Mouse (Mus musculus) intestine, embryonic 15.5 days (tissue): Measurements from ENCODE around the gene Nrde2. TPM values are rescaled to one million over a fixed set of nuclear protein-coding genes. Genes with fewer than 3 reads are reported as not detected.
"Not testable (repeated sequence)": the region's sequence is repeated elsewhere in the genome, so short reads cannot be mapped to it uniquely, and the experiment has no call there.

Source experiments
- ATAC-seq: fragments of 200-750 bp; cut with Nextera tagmentation; 2 replicates; pipeline ENCODE4 v1.8.0; 2017; ENCODE audit warnings: moderate TSS enrichment, moderate library complexity
- H3K27ac ChIP-seq: fragments of 300-500 bp; sonication (generic); 2 replicates; pipeline ENCODE4 v1.5.1; 2015; ENCODE audit warnings: mild to moderate bottlenecking, inconsistent platforms
- H3K27me3 ChIP-seq: fragments of 300-500 bp; sonication (generic); replicated peaks from 2 replicates; pipeline ENCODE4 v1.6.1; 2015; ENCODE audit warnings: inconsistent platforms
- H3K36me3 ChIP-seq: fragments of 300-500 bp; sonication (generic); 2 replicates; pipeline ENCODE4 v1.6.1; 2015; ENCODE audit warnings: inconsistent platforms
- H3K4me1 ChIP-seq: fragments of 300-500 bp; sonication (generic); replicated peaks from 2 replicates; pipeline ENCODE4 v1.6.1; 2015; ENCODE audit warnings: inconsistent platforms
- H3K4me2 ChIP-seq: fragments of 300-500 bp; sonication (generic); replicated peaks from 2 replicates; pipeline ENCODE4 v1.6.1; 2015; ENCODE audit warnings: mild to moderate bottlenecking, inconsistent platforms
- H3K4me3 ChIP-seq: fragments of 300-500 bp; sonication (generic); replicated peaks from 2 replicates; pipeline ENCODE4 v1.5.1; 2015; ENCODE audit warnings: inconsistent platforms
- H3K9ac ChIP-seq: fragments of 300-500 bp; sonication (generic); 2 replicates; pipeline ENCODE4 v1.6.1; 2015; ENCODE audit warnings: inconsistent platforms
- H3K9me3 ChIP-seq: fragments of 300-500 bp; sonication (generic); 2 replicates; pipeline ENCODE4 v1.6.1; 2016; ENCODE audit warnings: inconsistent platforms
- WGBS: fragments of 180-500 bp; shearing (Covaris S2); methylation state at CpG from one replicate; pipeline ENCODE4 v1.1.7; 2015; 5-methylcytosine and 5-hydroxymethylcytosine counted together
- polyA plus RNA-seq: library from polyadenylated mRNA; unstranded; fragments of >200 nt; fragmentation: Nextera tagmentation; extraction: Ambion mirVana; gene quantifications from 2 replicates; pipeline ENCODE4 v1.2.1, GENCODE M21; 2015

Nrde2 gene
- polyA plus RNA-seq, 1 experiment from 2014 or later, result 12.1 TPM

- Histone ChIP-seq H3K9ac (no peak overlapping the region), H3K4me2 (no peak overlapping the region), H3K27ac (no peak overlapping the region), H3K36me3 (no peaks in the 10 kb centered on the region), H3K9me3 (no peaks in the 10 kb centered on the region), H3K4me3 (no peak overlapping the region), H3K4me1 (peaks cover 5% of the 10 kb centered on the region; the same call in 1 of the 2 replicates), H3K27me3 (no peaks in the 10 kb centered on the region)
- ATAC-seq, result no peak
- 83% methylated on average over 1 of the region's 1 CpGs for WGBS
Measured at GRCm38 (mm10) chr12:100194181-100194580, 34.7 kb upstream of the Nrde2 start.

DNA sequence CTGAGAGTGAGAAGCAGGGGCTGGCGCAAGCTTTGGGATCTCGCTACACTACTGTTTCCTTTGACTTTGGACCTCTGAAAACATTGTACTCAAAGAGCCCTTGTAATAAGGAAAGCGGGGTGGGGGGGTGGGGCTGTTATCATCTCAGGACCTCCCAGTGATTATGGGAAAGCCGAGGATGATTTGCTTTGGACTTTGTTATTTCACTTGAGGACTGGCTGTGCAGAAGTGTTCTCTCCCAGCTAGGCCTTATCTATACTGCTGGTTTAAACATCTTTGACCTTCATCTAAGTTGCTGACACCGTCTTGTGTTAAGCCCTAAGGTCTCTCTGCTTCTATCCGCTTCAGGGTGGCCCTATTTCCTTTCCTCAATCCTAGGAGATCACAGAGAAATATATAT lies 31.3 kb upstream of the Nrde2 start:
- no peak overlapping the region for H3K9ac ChIP-seq
- peak overlapping the region; percentile 63 for H3K27ac ChIP-seq
- ATAC-seq, result peak; percentile 57
- no peaks in the 10 kb centered on the region for H3K9me3 ChIP-seq
- no peaks in the 10 kb centered on the region for H3K27me3 ChIP-seq
- no peaks in the 10 kb centered on the region for H3K36me3 ChIP-seq
- H3K4me1 ChIP-seq, result peaks cover 5% of the 10 kb centered on the region
- H3K4me2 ChIP-seq, result no peak overlapping the region
- no peak overlapping the region for H3K4me3 ChIP-seq
- WGBS, result 57% methylated on average over 6 of the region's 6 CpGs

- 1% methylated on average over 29 of the region's 29 CpGs for WGBS
- Histone ChIP-seq H3K4me2 (peak overlapping the region; percentile 84), H3K27me3 (no peaks in the 10 kb centered on the region), H3K4me3 (peak overlapping the region; percentile 66), H3K9ac (peak overlapping the region; percentile 55), H3K27ac (peak overlapping the region; percentile 99), H3K36me3 (no peaks in the 10 kb centered on the region), H3K4me1 (peaks cover 5% of the 10 kb centered on the region), H3K9me3 (no peaks in the 10 kb centered on the region)
- no peak for ATAC-seq
Measured at GRCm38 (mm10) chr12:100187756-100188430, 28.4 kb upstream of the Nrde2 start.

DNA sequence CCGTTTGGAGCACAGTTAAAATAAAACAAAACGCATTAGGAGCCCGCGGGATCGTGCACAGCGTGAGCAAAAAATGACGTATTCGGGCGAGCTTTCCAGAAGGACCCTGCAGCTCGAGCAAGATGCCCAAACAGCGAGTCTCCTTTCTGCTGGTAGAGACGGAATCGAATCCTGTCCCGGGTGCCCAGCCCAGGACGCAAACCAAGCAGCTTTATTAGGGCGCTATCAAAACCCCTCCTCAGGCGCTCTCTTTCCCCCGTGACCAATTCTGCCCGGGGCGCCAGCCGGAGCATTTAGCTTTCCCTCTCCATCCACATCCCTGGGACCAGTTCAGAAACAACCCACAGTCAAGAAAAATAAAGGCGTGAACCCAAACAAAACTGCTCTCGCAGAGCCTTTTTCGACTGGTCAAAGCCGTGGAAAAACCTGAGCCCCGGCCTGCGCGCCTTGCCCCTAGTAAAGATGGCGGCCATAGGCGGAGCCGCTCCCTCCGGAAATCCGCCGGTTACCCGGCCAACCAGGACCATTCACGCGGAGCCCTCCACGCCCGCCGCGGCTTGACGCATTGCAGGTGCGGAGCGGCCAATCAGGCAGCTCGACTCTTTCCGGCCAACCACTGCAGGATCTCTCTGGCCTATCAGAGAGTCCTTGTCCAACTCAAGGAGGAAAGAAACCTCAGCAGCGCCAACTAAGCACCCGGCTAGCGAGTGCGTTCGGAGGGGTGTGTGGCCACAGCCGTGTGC lies 27.7 kb upstream of the Nrde2 start:
- Histone ChIP-seq H3K9ac (peak overlapping the region; percentile 75), H3K27ac (peak overlapping the region; percentile 99), H3K9me3 (no peaks in the 10 kb centered on the region), H3K27me3 (no peaks in the 10 kb centered on the region), H3K4me3 (peak overlapping the region; percentile 66), H3K4me1 (peaks cover 3% of the 10 kb centered on the region), H3K36me3 (no peaks in the 10 kb centered on the region), H3K4me2 (peak overlapping the region; percentile 84)
- under 1% methylated on average over 52 of the region's 52 CpGs for WGBS
- ATAC-seq, result peak; percentile 98

GRCm38 (mm10) chr12:100186376-100186775 lies 26.9 kb upstream of the Nrde2 start:
- Histone ChIP-seq H3K4me2 (peak overlapping the region; percentile 84), H3K9me3 (no peaks in the 10 kb centered on the region), H3K4me3 (peak overlapping the region; percentile 66), H3K4me1 (no peaks in the 10 kb centered on the region; the same call in 1 of the 2 replicates), H3K27ac (peak overlapping the region; percentile 99), H3K36me3 (no peaks in the 10 kb centered on the region), H3K9ac (peak overlapping the region; percentile 75), H3K27me3 (no peaks in the 10 kb centered on the region)
- no peak for ATAC-seq
- WGBS, result 5% methylated on average over 6 of the region's 6 CpGs

DNA sequence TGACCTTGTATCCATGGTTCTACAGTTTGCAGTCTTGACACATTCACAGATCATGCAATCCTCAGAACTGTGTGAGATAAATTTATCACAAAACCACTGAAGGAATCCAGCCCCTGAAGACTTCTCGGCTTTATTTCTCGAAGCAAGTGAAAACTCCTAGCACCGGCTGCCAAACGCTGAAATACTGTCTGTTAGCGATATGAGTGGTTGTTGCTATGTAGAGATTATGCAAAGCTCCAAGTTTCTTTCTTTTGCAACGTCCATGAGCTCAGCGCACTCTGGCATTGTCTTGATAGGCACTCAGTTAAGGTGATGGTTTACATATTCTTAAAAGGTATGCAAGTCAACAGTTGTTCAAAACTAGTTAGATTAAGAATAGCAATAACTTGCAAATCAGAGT lies 26.4 kb upstream of the Nrde2 start:
- Histone ChIP-seq H3K36me3 (no peaks in the 10 kb centered on the region), H3K4me1 (no peaks in the 10 kb centered on the region; the same call in 1 of the 2 replicates), H3K27me3 (no peaks in the 10 kb centered on the region), H3K4me3 (no peak overlapping the region), H3K27ac (no peak overlapping the region), H3K9ac (no peak overlapping the region), H3K9me3 (no peaks in the 10 kb centered on the region), H3K4me2 (no peak overlapping the region)
- 48% methylated on average over 7 of the region's 7 CpGs for WGBS
- ATAC-seq, result no peak

- not testable (repeated sequence) for H3K36me3 ChIP-seq, H3K4me2 ChIP-seq, H3K4me3 ChIP-seq, H3K27ac ChIP-seq, H3K9me3 ChIP-seq, ATAC-seq, H3K27me3 ChIP-seq, H3K9ac ChIP-seq, H3K4me1 ChIP-seq
- WGBS, result 90% methylated on average over 2 of the region's 2 CpGs
Measured at GRCm38 (mm10) chr12:100184976-100185375, 25.5 kb upstream of the Nrde2 start.

- Histone ChIP-seq H3K4me1 (no peaks in the 10 kb centered on the region; the same call in 1 of the 2 replicates), H3K4me3 (no peak overlapping the region), H3K9ac (no peak overlapping the region), H3K4me2 (no peak overlapping the region), H3K27me3 (no peaks in the 10 kb centered on the region), H3K27ac (peak overlapping the region; percentile 13; the same call in 1 of the 2 replicates), H3K36me3 (no peaks in the 10 kb centered on the region), H3K9me3 (no peaks in the 10 kb centered on the region)
- WGBS, result 46% methylated on average over 5 of the region's 5 CpGs
- no peak for ATAC-seq
Measured at GRCm38 (mm10) chr12:100183970-100184369, 24.5 kb upstream of the Nrde2 start.

GRCm38 (mm10) chr12:100182676-100183075 lies 23.2 kb upstream of the Nrde2 start:
- Histone ChIP-seq H3K27ac (no peak overlapping the region), H3K36me3 (no peaks in the 10 kb centered on the region), H3K27me3 (no peaks in the 10 kb centered on the region), H3K4me1 (no peaks in the 10 kb centered on the region; the same call in 1 of the 2 replicates), H3K9me3 (no peaks in the 10 kb centered on the region), H3K4me3 (no peak overlapping the region), H3K4me2 (no peak overlapping the region), H3K9ac (no peak overlapping the region)
- ATAC-seq, result no peak
- 88% methylated on average over 2 of the region's 2 CpGs for whole genome bisulfite sequencing

GRCm38 (mm10) chr12:100180802-100181201 lies 21.3 kb upstream of the Nrde2 start:
- no peak overlapping the region for H3K4me3 ChIP-seq
- H3K9ac ChIP-seq, result no peak overlapping the region
- H3K36me3 ChIP-seq, result no peaks in the 10 kb centered on the region
- H3K27ac ChIP-seq, result no peak overlapping the region
- no peak for ATAC-seq
- no peak overlapping the region for H3K4me2 ChIP-seq
- H3K9me3 ChIP-seq, result no peaks in the 10 kb centered on the region
- WGBS, result 83% methylated on average over 13 of the region's 13 CpGs
- no peaks in the 10 kb centered on the region for H3K27me3 ChIP-seq
- H3K4me1 ChIP-seq, result no peaks in the 10 kb centered on the region; the same call in 1 of the 2 replicates

GRCm38 (mm10) chr12:100178898-100179440 lies 19.5 kb upstream of the Nrde2 start:
- Histone ChIP-seq H3K36me3 (no peaks in the 10 kb centered on the region), H3K27me3 (no peaks in the 10 kb centered on the region), H3K27ac (no peak overlapping the region), H3K4me1 (no peaks in the 10 kb centered on the region), H3K4me2 (no peak overlapping the region), H3K9me3 (no peaks in the 10 kb centered on the region), H3K4me3 (no peak overlapping the region), H3K9ac (no peak overlapping the region)
- 61% methylated on average over 6 of the region's 6 CpGs for WGBS
- ATAC-seq, result no peak

GRCm38 (mm10) chr12:100176469-100177056 lies 17.1 kb upstream of the Nrde2 start:
- ATAC-seq, result no peak
- WGBS, result 48% methylated on average over 11 of the region's 11 CpGs
- no peaks in the 10 kb centered on the region for H3K9me3 ChIP-seq
- no peak overlapping the region for H3K4me2 ChIP-seq
- no peak overlapping the region for H3K9ac ChIP-seq
- no peaks in the 10 kb centered on the region for H3K4me1 ChIP-seq
- H3K36me3 ChIP-seq, result no peaks in the 10 kb centered on the region
- no peaks in the 10 kb centered on the region for H3K27me3 ChIP-seq
- H3K4me3 ChIP-seq, result no peak overlapping the region
- no peak overlapping the region for H3K27ac ChIP-seq
